Mouse (Mus musculus) midbrain, embryonic 13.5 days (tissue): Measurements from ENCODE around the gene Ces2c. TPM values are rescaled to one million over a fixed set of nuclear protein-coding genes. Genes with fewer than 3 reads are reported as not detected.
"Not testable (repeated sequence)": the region's sequence is repeated elsewhere in the genome, so short reads cannot be mapped to it uniquely, and the experiment has no call there.

Experiments
- ATAC-seq: fragments of 200-750 bp; cut with Nextera tagmentation; 2 replicates; pipeline ENCODE4 v1.8.0; 2017; ENCODE audit warnings: mild to moderate bottlenecking, moderate TSS enrichment, moderate library complexity
- H3K27ac ChIP-seq: fragments of 300-500 bp; sonication (generic); 2 replicates; pipeline ENCODE4 v1.5.1; 2015; ENCODE audit warnings: inconsistent platforms, mild to moderate bottlenecking, moderate library complexity
- H3K27me3 ChIP-seq: fragments of 300-500 bp; sonication (generic); 2 replicates; pipeline ENCODE4 v1.6.1; 2015; ENCODE audit warnings: mild to moderate bottlenecking, inconsistent platforms
- H3K36me3 ChIP-seq: fragments of 300-500 bp; sonication (generic); 2 replicates; pipeline ENCODE4 v1.6.1; 2015; ENCODE audit warnings: mild to moderate bottlenecking, inconsistent platforms
- H3K4me1 ChIP-seq: fragments of 300-500 bp; sonication (generic); replicated peaks from 2 replicates; pipeline ENCODE4 v1.6.1; 2015; ENCODE audit warnings: inconsistent platforms
- H3K4me2 ChIP-seq: fragments of 300-500 bp; sonication (generic); replicated peaks from 2 replicates; pipeline ENCODE4 v1.6.1; 2015; ENCODE audit warnings: moderate library complexity, mild to moderate bottlenecking, inconsistent platforms
- H3K4me3 ChIP-seq: fragments of 300-500 bp; sonication (generic); replicated peaks from 2 replicates; pipeline ENCODE4 v1.5.1; 2015; ENCODE audit warnings: mild to moderate bottlenecking, inconsistent platforms
- H3K9ac ChIP-seq: fragments of 300-500 bp; sonication (generic); replicated peaks from 2 replicates; pipeline ENCODE4 v1.6.1; 2015; ENCODE audit warnings: mild to moderate bottlenecking, inconsistent platforms
- H3K9me3 ChIP-seq: fragments of 300-500 bp; sonication (generic); 2 replicates; pipeline ENCODE4 v1.6.1; 2016; ENCODE audit warnings: mild to moderate bottlenecking, inconsistent platforms
- WGBS: fragments of 180-500 bp; shearing (Covaris S2); methylation state at CpG from one replicate; pipeline ENCODE4 v1.1.7; 2015; 5-methylcytosine and 5-hydroxymethylcytosine counted together
- polyA plus RNA-seq: library from polyadenylated mRNA; unstranded; fragments of >200 nt; fragmentation: Nextera tagmentation; extraction: Ambion mirVana; gene quantifications from 2 replicates; pipeline ENCODE4 v1.2.1, GENCODE M21; 2015

Ces2c gene
- polyA plus RNA-seq, result not detected in 2 replicates

GRCm38 (mm10) chr8:104846831-104847230 lies at the start of gene Ces2c:
TSS of gene Ces2c (plus strand) at chr8:104847068.
- Histone ChIP-seq H3K9ac (no peak within 1 kb of the TSS), H3K4me1 (no peaks in the 10 kb centered on the region), H3K27ac (no peak within 1 kb of the TSS), H3K4me3 (no peak within 1 kb of the TSS), H3K4me2 (no peak within 1 kb of the TSS), H3K36me3 (no peaks in the 10 kb centered on the region), H3K27me3 (no peaks in the 10 kb centered on the region), H3K9me3 (no peaks in the 10 kb centered on the region)
- WGBS, result 92% methylated on average over 3 of the region's 3 CpGs
- ATAC-seq, result no peak

DNA sequence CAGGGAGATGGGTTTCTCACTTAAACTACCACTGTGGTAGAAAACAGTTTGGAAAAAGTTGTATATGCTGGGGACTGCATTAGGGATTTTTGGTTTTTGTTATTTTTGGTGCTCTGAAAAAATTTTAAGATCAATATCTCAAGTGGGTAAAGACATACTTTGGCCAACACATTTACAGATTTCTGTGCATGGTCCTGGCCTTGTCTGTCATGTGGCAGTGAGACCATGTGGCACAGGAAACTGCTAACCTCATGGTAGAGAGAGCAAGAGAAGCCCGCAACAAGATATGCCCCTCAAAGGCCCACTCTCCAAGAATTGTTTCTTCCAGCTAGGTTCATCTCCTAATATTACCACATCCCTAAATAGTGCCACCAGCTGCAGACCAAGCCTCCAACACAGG lies 47.5 kb upstream of the Ces2c start:
- ATAC-seq, result no peak
- WGBS, result 93% methylated on average over 1 of the region's 1 CpGs
- no peak overlapping the region for H3K4me2 ChIP-seq
- no peaks in the 10 kb centered on the region for H3K36me3 ChIP-seq
- no peak overlapping the region for H3K4me3 ChIP-seq
- H3K4me1 ChIP-seq, result no peaks in the 10 kb centered on the region
- H3K9ac ChIP-seq, result no peak overlapping the region
- H3K27ac ChIP-seq, result no peak overlapping the region
- H3K9me3 ChIP-seq, result no peaks in the 10 kb centered on the region
- H3K27me3 ChIP-seq, result no peaks in the 10 kb centered on the region

DNA sequence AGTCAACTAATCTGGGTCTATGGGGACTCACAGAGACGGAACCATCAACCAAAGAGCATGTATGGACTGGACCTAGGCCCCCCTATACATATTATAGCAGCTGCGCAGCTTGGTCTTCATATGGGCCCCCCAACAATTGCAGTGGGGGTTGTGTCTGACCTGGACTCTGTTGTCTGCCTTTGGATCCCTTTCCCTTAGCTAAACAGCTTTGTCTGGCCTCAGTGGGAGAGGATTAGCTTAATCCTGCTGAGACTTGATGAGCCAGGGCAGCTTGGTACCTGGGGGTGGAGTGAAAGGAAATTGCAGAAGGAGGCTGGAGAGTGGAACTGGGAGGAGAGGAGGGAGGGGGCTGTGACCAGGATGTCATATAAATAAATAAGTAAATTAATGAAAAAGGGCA lies 40.7 kb upstream of the Ces2c start:
- H3K4me1 ChIP-seq, result peaks cover 6% of the 10 kb centered on the region
- H3K4me2 ChIP-seq, result no peak overlapping the region
- no peaks in the 10 kb centered on the region for H3K9me3 ChIP-seq
- 13% methylated on average over 2 of the region's 2 CpGs for WGBS
- no peak overlapping the region for H3K9ac ChIP-seq
- H3K36me3 ChIP-seq, result no peaks in the 10 kb centered on the region
- no peaks in the 10 kb centered on the region for H3K27me3 ChIP-seq
- ATAC-seq, result peak; percentile 56
- H3K4me3 ChIP-seq, result no peak overlapping the region
- no peak overlapping the region for H3K27ac ChIP-seq

GRCm38 (mm10) chr8:104808542-104809413 lies 38.1 kb upstream of the Ces2c start:
- Histone ChIP-seq H3K4me1 (peaks cover 6% of the 10 kb centered on the region), H3K27ac (no peak overlapping the region), H3K9me3 (no peaks in the 10 kb centered on the region), H3K4me2 (no peak overlapping the region), H3K27me3 (no peaks in the 10 kb centered on the region), H3K9ac (no peak overlapping the region), H3K36me3 (no peaks in the 10 kb centered on the region), H3K4me3 (no peak overlapping the region)
- WGBS, result 97% methylated on average over 7 of the region's 7 CpGs
- no peak for ATAC-seq

DNA sequence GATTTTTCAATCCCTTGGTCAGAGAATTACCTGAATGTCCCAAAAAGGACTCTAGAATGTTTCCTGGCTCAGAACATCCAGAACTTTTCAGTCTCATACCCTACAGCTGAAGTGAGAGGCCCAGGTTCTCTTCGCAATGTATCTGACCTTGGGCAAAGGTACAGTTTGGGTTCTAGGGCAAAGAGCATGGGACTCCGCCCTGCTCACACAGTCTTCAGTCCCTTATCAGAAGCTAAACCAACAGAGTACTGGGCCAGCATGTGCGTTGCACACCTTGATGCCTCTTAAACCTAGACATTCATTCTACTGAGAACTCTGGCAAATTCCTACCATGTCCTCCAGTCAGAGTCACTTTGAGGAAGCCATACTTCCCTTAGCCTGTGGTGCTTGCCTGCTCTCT lies 37.4 kb upstream of the Ces2c start:
- Histone ChIP-seq H3K9me3 (no peaks in the 10 kb centered on the region), H3K27ac (no peak overlapping the region), H3K36me3 (no peaks in the 10 kb centered on the region), H3K9ac (no peak overlapping the region), H3K4me1 (peaks cover 6% of the 10 kb centered on the region), H3K4me3 (no peak overlapping the region), H3K27me3 (no peaks in the 10 kb centered on the region), H3K4me2 (no peak overlapping the region)
- ATAC-seq, result no peak
- 92% methylated on average over 3 of the region's 3 CpGs for WGBS

DNA sequence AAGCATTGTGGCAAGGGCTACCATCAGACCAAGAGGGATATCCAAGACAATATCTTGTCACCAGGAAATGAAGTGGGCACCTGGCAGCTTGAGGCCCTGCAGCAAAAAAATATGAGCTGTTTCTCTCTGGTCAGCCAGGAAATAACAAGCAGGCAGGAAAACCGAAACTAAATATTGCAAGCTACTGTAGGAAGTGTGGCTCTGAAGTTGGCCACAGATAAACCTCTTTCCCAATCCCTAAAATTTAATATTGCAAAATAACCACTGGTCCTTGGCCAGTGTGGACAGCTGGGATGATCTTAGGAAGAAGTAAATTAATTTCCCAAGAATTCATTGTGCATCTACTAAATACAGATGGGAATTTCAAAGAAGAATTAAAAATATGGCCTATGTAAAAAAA lies 20.0 kb upstream of the Ces2c start:
- H3K9me3 ChIP-seq, result no peaks in the 10 kb centered on the region
- no peak for ATAC-seq
- no peak overlapping the region for H3K4me3 ChIP-seq
- no peak overlapping the region for H3K4me2 ChIP-seq
- 80% methylated on average over 1 of the region's 1 CpGs for WGBS
- no peak overlapping the region for H3K9ac ChIP-seq
- no peaks in the 10 kb centered on the region for H3K4me1 ChIP-seq
- no peaks in the 10 kb centered on the region for H3K36me3 ChIP-seq
- no peaks in the 10 kb centered on the region for H3K27me3 ChIP-seq
- H3K27ac ChIP-seq, result no peak overlapping the region

DNA sequence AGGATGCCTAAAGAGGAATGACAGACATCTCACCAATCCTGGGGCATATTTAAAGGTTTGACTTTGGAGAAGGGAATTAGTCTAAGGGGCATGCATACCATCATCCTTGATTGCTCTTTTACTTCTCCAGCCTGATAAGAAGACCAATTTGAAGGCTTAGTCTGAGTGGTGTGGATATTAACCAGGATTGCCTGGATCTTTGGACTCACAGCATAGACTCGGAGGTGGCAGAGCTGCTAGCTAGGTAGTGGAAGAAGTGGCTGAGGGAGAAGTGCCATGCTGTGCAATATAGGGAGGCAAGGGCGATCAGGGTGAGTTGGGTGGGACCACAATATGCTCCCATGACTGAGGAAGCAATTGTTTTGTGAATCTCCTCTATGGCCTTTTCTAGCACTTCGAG lies 18.6 kb upstream of the Ces2c start:
- no peak overlapping the region for H3K9ac ChIP-seq
- no peaks in the 10 kb centered on the region for H3K9me3 ChIP-seq
- H3K4me2 ChIP-seq, result no peak overlapping the region
- WGBS, result 77% methylated on average over 3 of the region's 3 CpGs
- H3K4me3 ChIP-seq, result no peak overlapping the region
- H3K4me1 ChIP-seq, result no peaks in the 10 kb centered on the region
- no peak for ATAC-seq
- no peaks in the 10 kb centered on the region for H3K36me3 ChIP-seq
- no peak overlapping the region for H3K27ac ChIP-seq
- no peaks in the 10 kb centered on the region for H3K27me3 ChIP-seq

DNA sequence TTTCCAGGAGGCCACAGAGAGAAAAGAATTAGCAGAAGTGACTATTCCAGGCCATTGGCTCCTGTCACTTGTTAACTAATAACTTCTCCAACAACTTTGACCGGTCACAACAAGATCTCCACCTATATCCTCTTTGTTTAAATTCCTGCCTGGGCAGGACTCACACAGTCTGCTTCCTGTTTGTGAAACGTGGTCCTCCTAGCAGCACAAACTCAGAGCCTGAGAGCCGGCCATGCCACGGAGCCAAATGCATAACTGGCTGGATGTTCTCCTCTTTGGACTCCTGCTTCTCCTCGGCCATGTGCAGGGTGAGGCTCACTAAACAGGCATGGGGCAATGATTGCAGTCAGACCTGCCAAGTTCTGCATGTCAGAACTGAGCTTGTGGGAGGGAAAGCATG lies 15.4 kb upstream of the Ces2c start, which contains the start of gene Ces2b:
Gene Ces2b, plus strand, starts transcription at position 133 of the 400 bp plus-strand sequence.
- H3K27me3 ChIP-seq, result no peaks in the 10 kb centered on the region
- no peaks in the 10 kb centered on the region for H3K4me1 ChIP-seq
- 82% methylated on average over 5 of the region's 5 CpGs for WGBS
- H3K4me3 ChIP-seq, result no peak within 1 kb of the TSS
- no peak within 1 kb of the TSS for H3K9ac ChIP-seq
- no peak for ATAC-seq
- no peak within 1 kb of the TSS for H3K4me2 ChIP-seq
- no peaks in the 10 kb centered on the region for H3K9me3 ChIP-seq
- no peak within 1 kb of the TSS for H3K27ac ChIP-seq
- no peaks in the 10 kb centered on the region for H3K36me3 ChIP-seq

DNA sequence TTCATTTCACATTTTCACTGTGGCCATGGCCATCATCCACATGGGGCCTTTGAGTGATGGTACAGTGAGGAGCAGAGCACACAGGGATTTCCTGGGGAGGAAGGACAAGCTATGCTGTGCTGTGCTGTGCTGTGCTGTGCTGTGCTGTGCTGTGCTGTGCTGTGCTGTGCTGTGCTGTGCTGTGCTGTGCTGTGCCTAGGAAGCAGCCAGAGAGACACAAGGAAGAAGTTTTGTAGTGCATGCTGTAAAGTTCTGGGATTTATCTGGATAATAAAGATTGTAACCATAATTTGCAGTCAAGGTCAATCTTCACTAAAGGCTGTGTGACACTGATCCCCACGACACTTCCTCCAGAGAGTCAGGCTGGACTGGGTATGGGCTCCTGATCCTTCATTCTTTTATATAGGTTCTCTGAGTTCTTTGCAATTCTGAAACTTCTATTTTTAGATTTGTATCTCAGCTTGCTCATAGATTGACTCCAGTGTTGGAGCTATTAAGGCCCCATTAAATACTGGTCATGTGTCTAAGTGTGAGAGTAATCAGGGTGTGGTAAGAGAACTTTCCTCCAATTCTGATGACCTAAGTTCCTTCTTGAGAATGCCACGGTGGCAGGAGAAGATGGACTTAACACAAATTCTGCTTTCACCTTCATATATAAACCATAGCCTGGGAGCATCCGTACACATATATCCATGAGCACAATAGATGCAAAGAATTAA lies 5.3 kb upstream of the Ces2c start:
- Histone ChIP-seq H3K4me3 (no peak overlapping the region), H3K27me3 (no peaks in the 10 kb centered on the region), H3K36me3 (no peaks in the 10 kb centered on the region), H3K4me2 (no peak overlapping the region), H3K27ac (no peak overlapping the region), H3K4me1 (no peaks in the 10 kb centered on the region), H3K9me3 (no peaks in the 10 kb centered on the region), H3K9ac (no peak overlapping the region)
- WGBS, result 89% methylated on average over 3 of the region's 3 CpGs
- no peak for ATAC-seq

DNA sequence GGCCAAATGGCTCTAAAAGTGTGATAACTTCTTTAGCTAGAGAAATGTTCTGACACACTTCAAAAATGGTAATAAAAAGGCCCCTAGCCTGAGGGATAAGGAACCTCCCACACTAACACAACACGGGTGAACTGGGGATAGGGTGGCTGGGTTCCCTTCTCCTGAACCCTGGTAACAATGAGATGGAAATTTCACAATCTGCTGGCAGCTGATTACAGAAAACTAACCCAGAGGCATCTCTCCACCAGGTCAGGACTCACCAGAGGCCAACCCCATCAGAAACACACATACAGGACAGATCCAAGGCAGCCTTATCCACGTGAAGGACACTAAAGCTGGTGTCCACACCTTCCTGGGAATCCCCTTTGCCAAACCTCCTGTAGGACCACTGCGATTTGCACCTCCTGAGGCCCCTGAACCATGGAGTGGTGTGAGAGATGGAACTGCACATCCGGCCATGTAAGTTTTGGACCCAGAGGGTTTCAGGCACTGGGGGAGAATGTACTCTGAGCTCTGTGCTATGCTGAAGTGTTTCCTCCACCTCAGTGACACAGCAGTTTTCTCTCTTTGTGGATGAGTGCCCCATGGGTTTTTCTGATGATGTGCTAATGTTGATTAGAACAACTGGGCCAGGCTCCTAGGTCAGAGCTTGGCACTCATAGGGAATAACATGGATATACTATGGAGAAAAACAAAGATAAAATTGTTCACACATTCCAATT lies 1.0 kb downstream of the Ces2c start:
- H3K4me2 ChIP-seq, result no peak overlapping the region
- 79% methylated on average over 4 of the region's 4 CpGs for WGBS
- ATAC-seq, result no peak
- H3K4me1 ChIP-seq, result no peaks in the 10 kb centered on the region
- H3K27ac ChIP-seq, result no peak overlapping the region
- H3K27me3 ChIP-seq, result no peaks in the 10 kb centered on the region
- H3K4me3 ChIP-seq, result no peak overlapping the region
- H3K36me3 ChIP-seq, result no peaks in the 10 kb centered on the region
- no peak overlapping the region for H3K9ac ChIP-seq
- no peaks in the 10 kb centered on the region for H3K9me3 ChIP-seq

- H3K36me3 ChIP-seq, H3K9me3 ChIP-seq, H3K9ac ChIP-seq, H3K27me3 ChIP-seq, H3K4me2 ChIP-seq, H3K4me1 ChIP-seq, ATAC-seq, H3K27ac ChIP-seq, H3K4me3 ChIP-seq: not testable (repeated sequence)
- no CpG with 5 or more reads among the region's 4 CpGs for WGBS
These were observed 20.1 kb downstream of the Ces2c start for GRCm38 (mm10) chr8:104866844-104867531.
